Mouse (Mus musculus): ENCODE measurements around the gene Tmem184c. TPM values are rescaled to one million over a fixed set of nuclear protein-coding genes. Genes with fewer than 3 reads are reported as not detected.

Gene Tmem184c
- polyA plus RNA-seq, 1 experiment = 8.0 TPM

DNA sequence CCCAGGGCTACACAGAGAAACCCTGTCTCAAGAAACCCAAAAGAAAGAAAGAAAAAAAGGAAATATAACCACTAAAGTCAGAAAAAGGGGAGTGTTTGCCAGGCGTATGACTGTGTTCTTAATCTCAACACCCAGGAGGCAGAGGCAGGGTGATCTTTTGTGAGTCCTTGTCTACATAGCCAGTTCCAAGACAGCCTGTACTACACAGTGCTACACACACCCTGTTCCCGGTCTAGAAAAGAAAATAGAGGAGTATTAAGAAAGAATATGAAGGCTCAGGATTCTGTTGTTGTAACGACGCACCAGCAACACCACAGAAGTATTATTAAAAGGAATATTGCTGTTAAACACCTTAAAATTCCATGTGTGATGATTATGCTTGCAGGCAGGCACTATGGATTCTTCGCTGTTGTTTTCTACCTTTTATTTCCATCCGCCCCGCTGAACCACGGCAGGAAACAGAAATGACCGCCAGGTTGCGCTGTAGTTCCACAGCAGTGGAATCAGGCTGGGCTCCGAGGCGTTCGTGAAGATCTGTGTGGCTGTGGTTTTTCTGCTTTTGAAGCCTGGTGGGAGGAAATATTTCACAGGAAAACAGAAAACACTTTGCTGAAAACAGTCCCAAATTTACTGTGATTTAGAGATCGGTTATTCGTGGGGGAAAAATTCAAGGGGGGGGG, 19.5 kb upstream of the Tmem184c start:
- Histone ChIP-seq H3K4me3 (no peak overlapping the region), H3K36me3 (ENCODE audit: control insufficient read depth, insufficient read depth) (no peaks in the 10 kb centered on the region), H3K79me2 (ENCODE audit: control insufficient read depth, insufficient read depth) (no peaks in the 10 kb centered on the region), H3K4me2 (ENCODE audit: low read depth) (no peak overlapping the region), H3K27me3 (ENCODE audit: control insufficient read depth, insufficient read depth, insufficient read length) (no peaks in the 10 kb centered on the region), H3ac (ENCODE audit: control insufficient read depth, insufficient read length) (no peak overlapping the region)
- TF ChIP-seq CEBPB (IDR thresholded peaks at IDR 0.05; ENCODE audit: insufficient read depth, poor library complexity, severe bottlenecking) (no peak), MYOD1 (IDR thresholded peaks at IDR 0.05; ENCODE audit: control insufficient read depth in 1 of 3, insufficient read length in 2 of 3, low read depth in 2 of 3) (no peak), MYOG (IDR thresholded peaks at IDR 0.05; ENCODE audit: control insufficient read depth in 1 of 3, insufficient read depth in 1 of 3, insufficient read length in 2 of 3, low read depth in 2 of 3) (no peak), POLR2AphosphoS2 (IDR thresholded peaks at IDR 0.05; ENCODE audit: insufficient read length, low read depth) (no peak), TCF3 (IDR thresholded peaks at IDR 0.05; ENCODE audit: insufficient read length, low read depth) (no peak), REST (IDR thresholded peaks at IDR 0.05; ENCODE audit: insufficient read depth, insufficient read length) (no peak), E2F4 (IDR thresholded peaks at IDR 0.05; ENCODE audit: insufficient read depth) (no peak), SRF (IDR thresholded peaks at IDR 0.05; ENCODE audit: control insufficient read depth, insufficient read length, low read depth) (no peak), MAX (IDR thresholded peaks at IDR 0.05; ENCODE audit: low read depth) (no peak), USF1 (IDR thresholded peaks at IDR 0.05; ENCODE audit: low read depth) (no peak), POLR2A (IDR thresholded peaks at IDR 0.05; ENCODE audit: insufficient read length, low read depth) (no peak), TCF12 (IDR thresholded peaks at IDR 0.05; ENCODE audit: insufficient read depth, poor library complexity, severe bottlenecking) (no peak)

- Histone ChIP-seq H3ac (ENCODE audit: control insufficient read depth, insufficient read length) (no peak overlapping the region), H3K27me3 (ENCODE audit: control insufficient read depth, insufficient read depth, insufficient read length) (no peaks in the 10 kb centered on the region), H3K79me2 (ENCODE audit: control insufficient read depth, insufficient read depth) (no peaks in the 10 kb centered on the region), H3K4me2 (ENCODE audit: low read depth) (no peak overlapping the region), H3K4me3 (no peak overlapping the region), H3K36me3 (ENCODE audit: control insufficient read depth, insufficient read depth) (no peaks in the 10 kb centered on the region)
- TF ChIP-seq TCF3 (IDR thresholded peaks at IDR 0.05; ENCODE audit: insufficient read length, low read depth) (no peak), CEBPB (IDR thresholded peaks at IDR 0.05; ENCODE audit: insufficient read depth, poor library complexity, severe bottlenecking) (no peak), SRF (IDR thresholded peaks at IDR 0.05; ENCODE audit: control insufficient read depth, insufficient read length, low read depth) (no peak), REST (IDR thresholded peaks at IDR 0.05; ENCODE audit: insufficient read depth, insufficient read length) (no peak), E2F4 (IDR thresholded peaks at IDR 0.05; ENCODE audit: insufficient read depth) (no peak), USF1 (IDR thresholded peaks at IDR 0.05; ENCODE audit: low read depth) (no peak), MYOD1 (IDR thresholded peaks at IDR 0.05; ENCODE audit: control insufficient read depth in 1 of 3, insufficient read length in 2 of 3, low read depth in 2 of 3) (no peak), POLR2AphosphoS2 (IDR thresholded peaks at IDR 0.05; ENCODE audit: insufficient read length, low read depth) (no peak), MYOG (IDR thresholded peaks at IDR 0.05; ENCODE audit: control insufficient read depth in 1 of 3, insufficient read depth in 1 of 3, insufficient read length in 2 of 3, low read depth in 2 of 3) (no peak), MAX (IDR thresholded peaks at IDR 0.05; ENCODE audit: low read depth) (no peak), TCF12 (IDR thresholded peaks at IDR 0.05; ENCODE audit: insufficient read depth, poor library complexity, severe bottlenecking) (no peak), POLR2A (IDR thresholded peaks at IDR 0.05; ENCODE audit: insufficient read length, low read depth) (no peak)
These were observed 13.2 kb upstream of the Tmem184c start for GRCm38 (mm10) chr8:77623677-77624209.

GRCm38 (mm10) chr8:77617916-77618315, 7.4 kb upstream of the Tmem184c start:
- H3ac ChIP-seq (ENCODE audit: control insufficient read depth, insufficient read length) = no peak overlapping the region
- peaks cover 5% of the 10 kb centered on the region for H3K27me3 ChIP-seq (ENCODE audit: control insufficient read depth, insufficient read depth, insufficient read length)
- no peaks in the 10 kb centered on the region for H3K79me2 ChIP-seq (ENCODE audit: control insufficient read depth, insufficient read depth)
- H3K36me3 ChIP-seq (ENCODE audit: control insufficient read depth, insufficient read depth) = no peaks in the 10 kb centered on the region
- TF ChIP-seq MAX (IDR thresholded peaks at IDR 0.05; ENCODE audit: low read depth) = no peak
- no peak for TF ChIP-seq POLR2A (IDR thresholded peaks at IDR 0.05; ENCODE audit: insufficient read length, low read depth)
- no peak for TF ChIP-seq REST (IDR thresholded peaks at IDR 0.05; ENCODE audit: insufficient read depth, insufficient read length)
- TF ChIP-seq TCF12 (IDR thresholded peaks at IDR 0.05; ENCODE audit: insufficient read depth, poor library complexity, severe bottlenecking) = no peak
- no peak for TF ChIP-seq MYOD1 (IDR thresholded peaks at IDR 0.05; ENCODE audit: control insufficient read depth in 1 of 3, insufficient read length in 2 of 3, low read depth in 2 of 3)
- no peak for TF ChIP-seq USF1 (IDR thresholded peaks at IDR 0.05; ENCODE audit: low read depth)
- no peak for TF ChIP-seq E2F4 (IDR thresholded peaks at IDR 0.05; ENCODE audit: insufficient read depth)
- no peak for TF ChIP-seq SRF (IDR thresholded peaks at IDR 0.05; ENCODE audit: control insufficient read depth, insufficient read length, low read depth)
- no peak for TF ChIP-seq POLR2AphosphoS2 (IDR thresholded peaks at IDR 0.05; ENCODE audit: insufficient read length, low read depth)
- no peak for TF ChIP-seq CEBPB (IDR thresholded peaks at IDR 0.05; ENCODE audit: insufficient read depth, poor library complexity, severe bottlenecking)
- no peak for TF ChIP-seq TCF3 (IDR thresholded peaks at IDR 0.05; ENCODE audit: insufficient read length, low read depth)
- no peak for TF ChIP-seq MYOG (IDR thresholded peaks at IDR 0.05; ENCODE audit: control insufficient read depth in 1 of 3, insufficient read depth in 1 of 3, insufficient read length in 2 of 3, low read depth in 2 of 3)
- H3K4me2 ChIP-seq (ENCODE audit: low read depth) = no peak overlapping the region
- H3K4me3 ChIP-seq = no peak overlapping the region

GRCm38 (mm10) chr8:77609621-77610020, 877 bp downstream of the Tmem184c start:
- Histone ChIP-seq H3K36me3 (ENCODE audit: control insufficient read depth, insufficient read depth) (peaks cover 4% of the 10 kb centered on the region), H3K4me3 (peak overlapping the region; percentile 44), H3K4me2 (ENCODE audit: low read depth) (peak overlapping the region; percentile 99), H3ac (ENCODE audit: control insufficient read depth, insufficient read length) (no peak overlapping the region), H3K27me3 (ENCODE audit: control insufficient read depth, insufficient read depth, insufficient read length) (no peaks in the 10 kb centered on the region), H3K79me2 (ENCODE audit: control insufficient read depth, insufficient read depth) (peaks cover 12% of the 10 kb centered on the region)
- TF ChIP-seq MYOG (IDR thresholded peaks at IDR 0.05; ENCODE audit: control insufficient read depth in 1 of 3, insufficient read depth in 1 of 3, insufficient read length in 2 of 3, low read depth in 2 of 3) = no peak
- no peak for TF ChIP-seq MAX (IDR thresholded peaks at IDR 0.05; ENCODE audit: low read depth)
- TF ChIP-seq TCF12 (IDR thresholded peaks at IDR 0.05; ENCODE audit: insufficient read depth, poor library complexity, severe bottlenecking) = no peak
- TF ChIP-seq POLR2A (IDR thresholded peaks at IDR 0.05; ENCODE audit: insufficient read length, low read depth) = no peak
- no peak for TF ChIP-seq E2F4 (IDR thresholded peaks at IDR 0.05; ENCODE audit: insufficient read depth)
- no peak for TF ChIP-seq TCF3 (IDR thresholded peaks at IDR 0.05; ENCODE audit: insufficient read length, low read depth)
- TF ChIP-seq USF1 (IDR thresholded peaks at IDR 0.05; ENCODE audit: low read depth) = no peak
- no peak for TF ChIP-seq MYOD1 (IDR thresholded peaks at IDR 0.05; ENCODE audit: control insufficient read depth in 1 of 3, insufficient read length in 2 of 3, low read depth in 2 of 3)
